Mouse (Mus musculus) left cerebral cortex, postnatal 25 days (tissue): ENCODE measurements at regions not wholly inside any gene's neighbourhood (a gene's known extent, or its start where the extent isn't known, plus 50 kb on each side); places are given as distances from the start of the nearest gene placed in this dataset.

Source experiments
- DNase-seq, 2 experiments: peaks; one replicate each; pipeline ENCODE4 v3.0.0; 2022; ENCODE audit warnings: low spot score in 2 of 2, mixed read lengths in 1 of 2
- intact Hi-C: fragments of 180-260 bp; cut with DNase I; formaldehyde crosslinking; loops from one replicate; pipeline ENCODE4 v1.15.1; 2025

- DNase-seq = no peak
- intact Hi-C loops = no loop called here
Observed at GRCm38 (mm10) chr1:97366541-97366940, 238.4 kb upstream of the Slco6c1 start.

- DNase-seq = no peak
- intact Hi-C loops = loop anchor here (5.0 kb wide), 1 partner anchor 368 kb away; no protein-coding TSS in a partner anchor
Observed at GRCm38 (mm10) chr1:97319622-97320021, 191.5 kb upstream of the Slco6c1 start.
